Mouse (Mus musculus) liver, embryonic 11.5 days (tissue): ENCODE data around the gene Tmem179b. TPM values are rescaled to one million over a fixed set of nuclear protein-coding genes. Genes with fewer than 3 reads are reported as not detected.

Experiments
- ATAC-seq: fragments of 200-750 bp; cut with Nextera tagmentation; replicated peaks from 2 replicates; pipeline ENCODE4 v1.8.0; 2017; ENCODE audit warnings: moderate number of reproducible peaks, mild to moderate bottlenecking, moderate TSS enrichment, moderate library complexity; ENCODE audit not compliant: low FRiP score
- DNase-seq: peaks from one replicate; pipeline ENCODE4 v3.0.0-alpha.2; 2017; ENCODE audit warnings: low spot score
- H3K27ac ChIP-seq: fragments of 300-500 bp; sonication (generic); 2 replicates; pipeline ENCODE4 v1.5.1; 2014; ENCODE audit warnings: mild to moderate bottlenecking, low read depth, low read length, control low read depth
- H3K27me3 ChIP-seq: fragments of 300-500 bp; sonication (generic); replicated peaks from 2 replicates; pipeline ENCODE4 v1.6.1; 2014; ENCODE audit warnings: low read length, mixed read lengths; ENCODE audit not compliant: control insufficient read depth, insufficient read depth
- H3K36me3 ChIP-seq: fragments of 300-500 bp; sonication (generic); 2 replicates; pipeline ENCODE4 v1.6.1; 2014; ENCODE audit warnings: mild to moderate bottlenecking, low read length, moderate library complexity, mixed read lengths; ENCODE audit not compliant: control insufficient read depth, insufficient read depth
- H3K4me1 ChIP-seq: fragments of 300-500 bp; sonication (generic); replicated peaks from 2 replicates; pipeline ENCODE4 v1.6.1; 2014; ENCODE audit warnings: low read length, mixed read lengths; ENCODE audit not compliant: control insufficient read depth, insufficient read depth
- H3K4me2 ChIP-seq: fragments of 300-500 bp; sonication (generic); 2 replicates; pipeline ENCODE4 v1.6.1; 2014; ENCODE audit warnings: mild to moderate bottlenecking, control low read depth, moderate library complexity
- H3K4me3 ChIP-seq: fragments of 300-500 bp; sonication (generic); 2 replicates; pipeline ENCODE4 v1.5.1; 2014; ENCODE audit warnings: low read depth, low read length, control low read depth
- H3K9ac ChIP-seq: fragments of 300-500 bp; sonication (generic); 2 replicates; pipeline ENCODE4 v1.6.1; 2014; ENCODE audit warnings: low read depth, low read length, control low read depth
- H3K9me3 ChIP-seq: fragments of 300-500 bp; sonication (generic); 2 replicates; pipeline ENCODE4 v1.6.1; 2016; ENCODE audit warnings: low read length, inconsistent platforms, mixed read lengths; ENCODE audit not compliant: control insufficient read depth
- WGBS: fragments of 180-500 bp; shearing (Covaris S2); extraction: QIAGEN DNeasy Blood & Tissue Kit; methylation state at CpG from one replicate; pipeline ENCODE4 v1.1.7; 2014; 5-methylcytosine and 5-hydroxymethylcytosine counted together
- polyA plus RNA-seq: library from polyadenylated mRNA; unstranded; fragments of >200 nt; fragmentation: Nextera tagmentation; extraction: Ambion mirVana; gene quantifications from 2 replicates; pipeline ENCODE4 v1.2.1, GENCODE M21; 2014

Tmem179b gene
- 116 and 119 TPM in 2 replicates for polyA plus RNA-seq

DNA sequence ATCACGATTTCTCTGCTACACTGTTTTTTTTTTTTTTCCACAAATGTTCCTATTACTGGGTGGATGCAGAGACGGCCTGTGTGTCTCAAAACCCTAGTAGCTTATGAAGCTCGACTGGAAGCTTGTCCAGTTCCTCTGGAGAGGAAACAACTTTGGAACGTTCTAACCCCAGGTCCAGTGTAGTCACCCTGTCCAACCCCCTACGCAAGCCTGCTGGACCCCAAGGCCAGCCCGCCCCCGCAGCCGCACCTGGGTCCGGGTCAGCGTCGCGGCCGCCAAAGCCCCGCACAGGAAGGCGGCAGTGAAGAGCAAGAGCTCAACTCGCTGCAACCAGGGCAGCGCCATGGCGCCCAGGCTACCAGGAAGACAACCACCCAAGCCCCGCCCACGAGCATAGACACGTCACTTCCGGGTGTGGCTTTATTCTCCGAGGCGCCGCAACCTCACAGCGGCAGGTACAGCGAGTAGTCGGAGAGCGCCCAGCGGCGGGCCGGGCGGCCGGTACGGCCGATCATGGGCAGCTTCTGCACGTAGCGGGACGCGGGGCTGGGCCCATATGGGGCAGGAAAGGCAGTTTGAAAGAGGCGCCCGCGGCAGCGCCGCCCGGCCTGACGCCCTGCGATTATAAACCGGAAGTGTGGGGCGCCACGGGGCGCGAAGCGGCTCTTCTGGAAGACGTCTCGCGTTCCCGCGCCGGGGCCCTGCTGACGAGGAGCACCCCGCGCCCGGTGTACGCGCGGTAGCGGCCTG is at the start of gene Tmem179b:
TSS of gene Tmem179b (minus strand) at position 382 of the 750 bp plus-strand sequence.
- no peaks in the 10 kb centered on the region for H3K9me3 ChIP-seq
- peak within 1 kb of the TSS; percentile 99 for H3K27ac ChIP-seq
- whole genome bisulfite sequencing = under 1% methylated on average over 68 of the region's 68 CpGs
- peak within 1 kb of the TSS; percentile 95 for H3K9ac ChIP-seq
- peaks cover 39% of the 10 kb centered on the region for H3K4me1 ChIP-seq
- DNase-seq = peak; percentile 98
- H3K4me3 ChIP-seq = peak within 1 kb of the TSS; percentile 80
- no peaks in the 10 kb centered on the region for H3K27me3 ChIP-seq
- peak within 1 kb of the TSS; percentile 91 for H3K4me2 ChIP-seq
- ATAC-seq = peak; percentile 85
- H3K36me3 ChIP-seq = peaks cover 16% of the 10 kb centered on the region

DNA sequence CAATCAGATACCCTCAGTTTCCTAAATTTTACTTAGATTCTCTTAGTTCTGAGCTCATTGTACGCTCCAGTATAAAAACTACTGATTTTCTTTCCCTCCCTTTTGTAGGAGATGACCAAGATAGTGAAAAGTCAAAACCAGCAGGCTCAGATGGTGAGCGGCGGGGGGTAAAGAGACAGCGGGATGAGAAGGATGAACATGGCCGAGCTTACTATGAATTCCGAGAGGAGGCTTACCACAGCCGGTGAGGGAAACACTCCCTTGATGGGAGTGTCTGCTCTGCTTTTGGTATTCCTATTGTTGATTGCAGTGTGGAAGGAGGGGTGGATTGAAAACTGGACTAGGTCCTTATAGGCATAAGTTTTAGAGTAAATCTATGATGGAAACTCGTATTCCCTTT is 48.4 kb upstream of the Tmem179b start:
- Histone ChIP-seq H3K36me3 (peaks cover 44% of the 10 kb centered on the region), H3K9ac (no peak overlapping the region)
- 85% methylated on average over 8 of the region's 8 CpGs for WGBS

DNA sequence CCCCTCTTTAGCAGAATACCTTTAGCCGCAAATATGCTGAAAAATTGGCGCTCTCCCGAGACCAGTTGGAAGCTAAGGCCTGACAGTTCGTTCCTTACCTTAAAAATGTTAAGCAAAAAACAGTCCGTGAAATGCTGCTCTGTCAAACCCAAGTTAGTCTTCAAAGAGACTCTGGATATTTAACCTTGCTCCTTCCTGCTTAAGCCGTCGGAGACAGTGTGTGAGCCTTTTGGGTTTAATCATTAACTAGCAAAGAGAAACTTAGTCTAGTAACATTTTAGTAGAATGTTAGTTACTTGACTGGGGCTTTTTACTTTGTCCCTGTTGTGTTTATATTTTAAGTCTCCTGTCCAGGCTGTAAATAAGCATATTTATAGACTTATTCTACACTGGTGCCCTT is 46.9 kb upstream of the Tmem179b start:
- Histone ChIP-seq H3K9me3 (no peaks in the 10 kb centered on the region), H3K27ac (peak overlapping the region; percentile 98), H3K4me1 (peaks cover 21% of the 10 kb centered on the region), H3K9ac (peak overlapping the region; percentile 98), H3K4me2 (peak overlapping the region; percentile 93), H3K4me3 (peak overlapping the region; percentile 100), H3K36me3 (peaks cover 33% of the 10 kb centered on the region), H3K27me3 (no peaks in the 10 kb centered on the region)
- WGBS = under 1% methylated on average over 7 of the region's 7 CpGs
- ATAC-seq = no peak
- DNase-seq = no peak

More for the DNA sequence above, 48.4 kb upstream of the Tmem179b start:
- no peak overlapping the region for H3K27ac ChIP-seq
- H3K27me3 ChIP-seq = no peaks in the 10 kb centered on the region
- H3K9me3 ChIP-seq = no peaks in the 10 kb centered on the region
- peak overlapping the region; percentile 100 for H3K4me3 ChIP-seq
- no peak for ATAC-seq
- peak overlapping the region; percentile 93 for H3K4me2 ChIP-seq
- DNase-seq = no peak
- peaks cover 17% of the 10 kb centered on the region for H3K4me1 ChIP-seq

DNA sequence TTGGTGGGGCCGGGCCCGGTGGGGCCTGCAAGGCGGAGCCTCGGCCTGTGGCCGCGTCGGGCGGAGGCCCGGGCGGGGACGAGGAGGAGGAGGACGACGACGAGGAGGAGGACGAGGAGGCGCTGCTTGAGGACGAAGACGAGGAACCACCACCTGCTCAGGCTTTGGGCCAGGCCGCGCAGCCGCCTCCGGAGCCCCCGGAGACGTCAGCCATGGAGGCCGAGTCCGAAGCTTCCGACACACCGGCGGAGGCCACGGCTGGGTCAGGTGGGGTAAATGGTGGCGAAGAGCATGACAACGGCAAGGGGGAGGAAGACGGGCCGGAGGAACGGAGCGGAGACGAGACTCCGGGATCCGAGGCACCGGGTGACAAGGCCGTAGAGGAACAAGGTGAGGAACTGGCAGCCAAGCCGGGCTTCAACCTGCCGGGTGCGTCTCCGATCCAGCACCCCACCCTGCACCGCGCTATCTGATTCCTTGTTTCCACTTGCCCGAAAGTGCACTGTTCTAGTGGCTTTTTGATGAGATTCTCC is 46.2 kb upstream of the Tmem179b start:
- Histone ChIP-seq H3K9ac (peak overlapping the region; percentile 98), H3K4me2 (peak overlapping the region; percentile 93), H3K36me3 (peaks cover 31% of the 10 kb centered on the region), H3K27me3 (no peaks in the 10 kb centered on the region), H3K9me3 (no peaks in the 10 kb centered on the region), H3K4me1 (peaks cover 21% of the 10 kb centered on the region), H3K4me3 (peak overlapping the region; percentile 100), H3K27ac (peak overlapping the region; percentile 98)
- no peak for DNase-seq
- ATAC-seq = peak; percentile 48
- under 1% methylated on average over 48 of the region's 48 CpGs for WGBS

DNA sequence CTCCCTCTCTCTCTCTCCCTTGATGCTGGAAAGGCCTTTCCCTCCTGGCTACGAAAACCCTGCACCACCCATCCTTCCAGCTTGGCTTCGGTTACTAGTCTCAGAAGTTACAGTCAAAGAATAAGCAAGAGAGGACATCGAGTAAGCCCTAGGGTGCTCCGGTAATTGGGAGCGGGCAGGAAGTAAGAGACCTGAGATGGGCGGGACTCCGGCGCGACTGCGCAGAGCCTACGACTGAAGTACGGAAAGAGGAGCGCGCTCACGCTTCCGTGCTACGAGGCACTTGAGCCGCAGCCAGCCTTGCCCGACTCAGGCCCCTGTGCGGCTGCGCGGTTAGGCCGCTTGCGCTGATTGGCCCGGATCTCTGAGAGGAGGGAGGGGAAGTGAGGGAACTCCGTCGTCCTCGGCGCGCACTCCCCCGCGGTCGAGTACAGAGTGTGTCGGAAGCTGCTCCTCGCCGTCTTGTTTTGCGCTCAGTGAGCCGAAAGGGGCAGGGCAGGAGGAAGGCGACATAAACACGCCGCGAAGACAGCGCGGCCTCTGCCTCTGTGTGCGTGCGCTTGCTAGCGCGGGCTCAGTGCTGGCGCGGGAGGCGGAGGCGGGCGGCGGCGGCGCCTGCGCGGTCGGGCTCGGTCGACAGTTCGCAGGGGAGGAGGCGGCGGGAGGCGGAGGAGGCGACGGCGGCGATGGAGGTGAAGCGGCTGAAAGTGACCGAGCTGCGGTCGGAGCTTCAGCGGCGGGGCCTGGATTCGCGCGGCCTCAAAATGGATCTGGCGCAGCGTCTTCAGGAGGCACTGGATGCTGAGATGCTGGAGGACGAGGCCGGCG is 45.5 kb upstream of the Tmem179b start, which contains the start of gene Hnrnpul2:
TSS of gene Hnrnpul2 (plus strand) at position 415 of the 828 bp plus-strand sequence.
- under 1% methylated on average over 81 of the region's 83 CpGs for WGBS
- H3K4me2 ChIP-seq = peak within 1 kb of the TSS; percentile 93
- peak; percentile 94 for DNase-seq
- H3K27me3 ChIP-seq = no peaks in the 10 kb centered on the region
- H3K9ac ChIP-seq = peak within 1 kb of the TSS; percentile 98
- peak; percentile 93 for ATAC-seq
- H3K4me3 ChIP-seq = peak within 1 kb of the TSS; percentile 100
- peaks cover 21% of the 10 kb centered on the region for H3K4me1 ChIP-seq
- peaks cover 31% of the 10 kb centered on the region for H3K36me3 ChIP-seq
- H3K27ac ChIP-seq = peak within 1 kb of the TSS; percentile 98
- no peaks in the 10 kb centered on the region for H3K9me3 ChIP-seq

DNA sequence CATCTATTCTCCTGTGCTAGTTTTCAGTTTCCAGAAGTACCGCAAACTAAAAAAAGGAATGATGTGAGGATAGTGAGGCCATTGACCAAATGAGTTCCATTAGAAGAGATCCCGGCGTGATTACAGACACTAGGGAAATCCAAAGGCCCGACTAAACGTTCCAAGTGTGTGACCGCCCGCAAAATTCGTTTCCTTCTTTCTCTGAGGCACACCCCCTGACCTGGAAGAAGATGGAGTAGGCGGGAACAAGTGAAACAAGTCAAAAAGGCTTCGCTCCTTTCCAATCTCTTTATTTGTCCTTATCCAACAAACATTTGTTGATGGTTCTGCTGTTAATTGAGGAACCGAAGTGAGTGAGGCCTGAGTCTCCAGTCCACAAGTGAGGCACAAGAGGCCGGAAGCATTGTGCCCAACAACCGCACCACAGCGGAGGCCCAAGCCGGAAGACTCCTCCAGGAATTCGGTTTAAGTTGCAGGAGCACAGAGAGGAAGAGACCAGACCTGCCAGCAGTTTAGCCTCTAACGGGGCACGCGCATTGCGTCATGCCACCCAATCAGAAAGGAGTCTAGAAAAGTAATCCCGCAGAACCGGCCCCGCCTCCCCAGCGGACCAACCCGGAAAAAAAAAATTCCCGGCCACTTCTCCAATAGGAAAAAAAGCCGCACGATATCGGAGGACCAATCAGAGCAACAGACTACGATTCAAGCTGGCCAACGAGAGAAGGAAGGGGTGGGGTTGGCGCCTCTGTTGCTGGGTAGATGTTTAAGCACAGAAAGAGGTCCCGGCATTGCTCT is 44.7 kb upstream of the Tmem179b start, which contains the start of gene Ttc9c:
TSS of gene Ttc9c (minus strand) at position 533 of the 795 bp plus-strand sequence.
- Histone ChIP-seq H3K36me3 (peaks cover 26% of the 10 kb centered on the region), H3K9me3 (no peaks in the 10 kb centered on the region)

DNA sequence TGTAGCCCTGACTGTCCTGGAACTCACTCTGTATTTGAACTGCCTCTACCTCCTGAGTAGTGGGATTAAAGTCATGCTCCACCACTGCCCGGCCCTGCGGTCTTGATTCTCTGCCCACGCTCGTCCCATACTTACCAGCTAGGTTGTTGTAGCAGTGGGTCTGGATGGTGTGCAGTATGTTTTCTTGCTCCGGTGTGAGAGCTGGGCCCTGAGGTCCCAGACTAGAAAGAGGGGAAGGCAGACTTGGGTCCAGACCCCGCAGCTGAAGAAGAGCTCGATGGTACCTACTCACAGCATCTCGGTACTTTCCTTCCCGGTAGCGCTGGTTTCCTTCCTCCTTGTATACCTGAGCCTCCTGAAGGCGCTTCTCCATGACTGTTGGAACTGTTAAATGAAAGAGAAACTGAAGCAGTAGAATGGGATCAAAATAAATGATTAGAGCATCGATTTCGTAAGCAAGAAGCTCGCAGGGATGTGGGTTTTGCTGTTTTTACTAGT is 44.1 kb upstream of the Tmem179b start:
- Histone ChIP-seq H3K36me3 (peaks cover 25% of the 10 kb centered on the region), H3K4me1 (peaks cover 20% of the 10 kb centered on the region)

More for the DNA sequence above, 44.7 kb upstream of the Tmem179b start, which contains the start of gene Ttc9c:
- Histone ChIP-seq H3K27ac (peak within 1 kb of the TSS; percentile 98), H3K9ac (peak within 1 kb of the TSS; percentile 98), H3K4me3 (peak within 1 kb of the TSS; percentile 100), H3K4me1 (peaks cover 21% of the 10 kb centered on the region), H3K4me2 (peak within 1 kb of the TSS; percentile 93), H3K27me3 (no peaks in the 10 kb centered on the region)
- WGBS = under 1% methylated on average over 33 of the region's 33 CpGs
- ATAC-seq (peak; percentile 85), DNase-seq (peak; percentile 92)

More for the DNA sequence above, 44.1 kb upstream of the Tmem179b start:
- no peaks in the 10 kb centered on the region for H3K9me3 ChIP-seq
- 18% methylated on average over 14 of the region's 14 CpGs for WGBS
- H3K4me2 ChIP-seq = peak overlapping the region; percentile 93
- H3K27me3 ChIP-seq = no peaks in the 10 kb centered on the region
- ATAC-seq (no peak), DNase-seq (no peak)
- peak overlapping the region; percentile 85 for H3K9ac ChIP-seq
- peak overlapping the region; percentile 98 for H3K27ac ChIP-seq
- peak overlapping the region; percentile 100 for H3K4me3 ChIP-seq
